Mouse (Mus musculus): Measurements from ENCODE around the gene Tbxa2r. TPM values are rescaled to one million over a fixed set of nuclear protein-coding genes. Genes with fewer than 3 reads are reported as not detected.

Gene Tbxa2r
- polyA plus RNA-seq, 1 experiment, result not detected

DNA sequence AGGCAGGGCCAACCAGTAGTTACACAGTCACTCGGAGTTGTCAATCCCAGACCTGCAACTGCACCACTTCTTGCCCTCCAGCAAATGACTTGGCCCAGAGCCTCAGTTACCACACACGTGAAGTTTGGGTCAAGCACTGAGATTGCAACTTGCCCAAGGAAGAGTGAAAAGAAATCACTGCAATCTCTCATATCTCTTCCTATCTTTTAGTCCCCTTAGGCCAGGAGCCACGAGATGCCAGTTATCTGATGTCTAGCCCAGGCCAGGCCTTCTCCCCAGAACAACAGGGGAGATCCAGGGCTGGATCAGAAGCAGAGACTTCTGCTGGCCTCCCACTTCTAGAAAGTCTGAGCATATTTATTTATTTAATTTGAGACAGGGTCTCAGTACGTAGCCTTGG lies 27.0 kb downstream of the Tbxa2r start:
- H3K4me3 ChIP-seq (ENCODE audit: insufficient read depth, low read depth, low read length), result no peak overlapping the region
- WGBS, result 83% methylated on average over 4 of the region's 4 CpGs
- H3K4me1 ChIP-seq (ENCODE audit: control insufficient read depth, insufficient read depth, low read length), result peaks cover 51% of the 10 kb centered on the region
- no peak overlapping the region for H3K27ac ChIP-seq (ENCODE audit: insufficient read depth, low read depth, low read length)
- no peak for TF ChIP-seq CTCF (IDR thresholded peaks at IDR 0.05; ENCODE audit: insufficient read depth, low read depth, low read length)
- TF ChIP-seq POLR2A (IDR thresholded peaks at IDR 0.05; ENCODE audit: insufficient read depth, low read depth, low read length), result no peak

DNA sequence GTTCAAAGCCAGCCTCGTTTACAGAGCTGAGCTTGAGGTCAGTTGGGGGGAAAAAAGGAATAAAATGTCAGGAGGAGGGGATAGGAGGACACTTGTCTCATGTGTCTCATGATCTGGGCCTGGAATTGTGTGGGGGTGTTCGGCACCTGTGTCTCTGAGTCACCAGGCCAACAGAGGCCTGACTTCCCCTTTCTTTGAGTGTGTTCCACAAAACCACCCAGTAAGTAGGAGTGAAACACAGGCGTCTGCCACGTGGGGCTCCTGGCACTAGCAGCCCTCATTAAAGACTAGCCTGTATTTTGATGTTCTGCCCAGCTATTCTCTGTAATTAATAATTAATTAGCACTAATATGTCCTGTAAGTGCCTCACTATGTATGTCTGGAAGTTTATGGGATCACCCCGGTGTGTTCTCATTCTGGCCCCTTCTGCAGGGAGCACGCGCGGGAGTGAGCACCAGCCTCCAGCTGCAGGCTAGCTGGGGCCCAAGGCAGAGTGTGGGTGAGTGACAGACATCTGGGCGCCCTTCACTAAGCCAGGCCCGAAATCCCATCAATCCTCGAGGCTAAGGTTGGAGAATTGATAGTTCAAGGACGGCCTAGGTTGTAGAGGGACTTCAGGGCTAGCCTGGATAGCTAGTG lies 27.9 kb downstream of the Tbxa2r start:
- H3K27ac ChIP-seq (ENCODE audit: insufficient read depth, low read depth, low read length), result peak overlapping the region; percentile 74
- TF ChIP-seq CTCF (IDR thresholded peaks at IDR 0.05; ENCODE audit: insufficient read depth, low read depth, low read length) (no peak), POLR2A (IDR thresholded peaks at IDR 0.05; ENCODE audit: insufficient read depth, low read depth, low read length) (no peak)
- 34% methylated on average over 12 of the region's 12 CpGs for WGBS
- H3K4me1 ChIP-seq (ENCODE audit: control insufficient read depth, insufficient read depth, low read length), result peaks cover 59% of the 10 kb centered on the region
- H3K4me3 ChIP-seq (ENCODE audit: insufficient read depth, low read depth, low read length), result 0 out of 2 replicates have a peak overlapping the region, but pooled peaks have one; percentile 8

DNA sequence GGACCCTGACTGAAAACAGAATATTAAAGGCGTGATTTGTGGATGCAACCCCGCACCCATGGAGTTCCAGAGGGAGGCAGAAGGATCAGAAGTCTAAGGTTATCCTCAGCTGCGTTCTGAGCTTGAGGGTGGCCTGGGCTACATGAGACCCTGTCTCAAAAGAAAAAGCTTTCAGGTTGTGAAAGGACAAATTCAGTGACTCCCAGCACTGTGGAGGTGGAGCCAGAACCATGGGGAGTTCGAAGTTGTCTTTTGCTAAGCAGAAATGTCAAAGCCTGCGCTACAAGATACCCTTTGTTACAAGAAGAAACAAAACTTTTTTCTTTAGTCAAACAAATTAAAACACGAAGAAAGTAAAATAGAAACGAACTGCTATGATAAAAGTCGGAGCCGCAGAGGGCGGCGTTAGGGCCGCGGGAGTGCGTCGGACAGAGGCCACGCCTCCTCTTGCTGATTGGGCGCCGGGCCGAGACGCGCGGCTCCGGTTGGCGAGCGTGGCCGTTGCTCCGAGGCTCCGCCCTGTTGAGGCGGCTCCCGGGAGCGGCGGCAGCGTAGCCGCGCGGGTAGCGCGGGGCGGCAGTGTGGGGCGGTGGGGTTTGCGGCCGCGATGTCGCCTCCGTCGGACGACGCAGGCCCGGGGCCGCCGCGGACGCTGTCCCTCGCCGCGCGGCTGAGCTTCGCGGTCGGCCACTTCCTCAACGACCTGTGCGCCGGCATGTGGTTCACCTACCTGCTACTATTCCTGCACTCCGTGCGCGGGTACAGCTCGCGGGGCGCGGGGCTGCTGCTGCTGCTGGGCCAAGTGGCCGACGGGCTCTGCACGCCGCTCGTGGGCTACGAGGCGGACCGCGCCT lies 28.7 kb downstream of the Tbxa2r start, which contains the start of gene Mfsd12:
TSS of gene Mfsd12 (plus strand) at position 501 of the 854 bp plus-strand sequence.
- Histone ChIP-seq H3K4me1 (ENCODE audit: control insufficient read depth, insufficient read depth, low read length) (peaks cover 59% of the 10 kb centered on the region), H3K27ac (ENCODE audit: insufficient read depth, low read depth, low read length) (peak within 1 kb of the TSS; percentile 33; the same call in 1 of the 2 replicates), H3K4me3 (ENCODE audit: insufficient read depth, low read depth, low read length) (peak within 1 kb of the TSS; percentile 67)
- 1% methylated on average over 79 of the region's 79 CpGs for WGBS
- TF ChIP-seq POLR2A (IDR thresholded peaks at IDR 0.05; ENCODE audit: insufficient read depth, low read depth, low read length) (peak; percentile 73), CTCF (IDR thresholded peaks at IDR 0.05; ENCODE audit: insufficient read depth, low read depth, low read length) (no peak)

DNA sequence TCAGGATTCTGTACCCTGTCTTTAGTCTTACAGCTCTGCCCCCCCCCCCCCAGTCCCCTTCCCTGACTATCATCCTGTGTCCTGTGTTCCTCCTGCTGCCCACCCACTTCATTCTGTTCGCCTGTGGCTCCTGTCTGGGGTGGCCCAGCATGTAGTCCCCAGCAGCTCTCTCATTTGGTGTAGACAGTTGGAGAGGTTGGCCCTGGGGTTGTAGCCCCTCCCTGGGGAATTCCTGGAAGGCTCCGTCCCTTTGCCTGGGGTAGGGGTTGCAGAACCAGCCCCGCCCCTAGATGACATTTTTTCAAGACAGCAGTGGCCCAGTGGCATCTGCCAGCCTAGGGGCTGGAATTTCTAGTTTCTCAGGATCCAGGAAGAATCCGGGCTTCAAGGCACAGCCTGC lies 29.7 kb downstream of the Tbxa2r start:
- no peak for TF ChIP-seq POLR2A (IDR thresholded peaks at IDR 0.05; ENCODE audit: insufficient read depth, low read depth, low read length)
- 29% methylated on average over 4 of the region's 4 CpGs for WGBS
- no peak overlapping the region for H3K27ac ChIP-seq (ENCODE audit: insufficient read depth, low read depth, low read length)
- peak overlapping the region; percentile 67 for H3K4me3 ChIP-seq (ENCODE audit: insufficient read depth, low read depth, low read length)
- H3K4me1 ChIP-seq (ENCODE audit: control insufficient read depth, insufficient read depth, low read length), result peaks cover 59% of the 10 kb centered on the region

DNA sequence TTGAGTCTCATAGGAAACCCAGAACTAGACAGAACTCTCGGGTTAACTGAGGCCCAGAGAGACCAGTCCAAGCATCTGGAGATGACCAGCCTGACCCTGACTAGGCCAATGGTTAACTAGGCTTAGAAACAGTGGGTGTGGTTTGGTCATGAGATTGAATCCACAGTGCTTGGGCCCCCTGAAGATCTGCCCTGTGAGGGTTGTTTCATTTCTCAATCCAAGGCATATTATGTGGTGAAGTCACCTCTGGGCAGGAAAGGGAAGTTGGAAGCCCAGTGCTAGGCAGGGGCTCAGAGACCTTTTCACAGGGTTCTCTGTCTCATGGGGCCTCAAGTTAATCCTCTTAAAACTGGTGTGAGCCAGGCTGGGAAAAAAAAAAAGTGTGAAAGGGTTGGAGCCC lies 30.3 kb downstream of the Tbxa2r start:
- Histone ChIP-seq H3K4me3 (ENCODE audit: insufficient read depth, low read depth, low read length) (no peak overlapping the region; the same call in 1 of the 2 replicates), H3K4me1 (ENCODE audit: control insufficient read depth, insufficient read depth, low read length) (peaks cover 64% of the 10 kb centered on the region), H3K27ac (ENCODE audit: insufficient read depth, low read depth, low read length) (no peak overlapping the region)
- WGBS, result 65% methylated on average over 1 of the region's 1 CpGs
- TF ChIP-seq CTCF (IDR thresholded peaks at IDR 0.05; ENCODE audit: insufficient read depth, low read depth, low read length) (no peak), POLR2A (IDR thresholded peaks at IDR 0.05; ENCODE audit: insufficient read depth, low read depth, low read length) (no peak)

DNA sequence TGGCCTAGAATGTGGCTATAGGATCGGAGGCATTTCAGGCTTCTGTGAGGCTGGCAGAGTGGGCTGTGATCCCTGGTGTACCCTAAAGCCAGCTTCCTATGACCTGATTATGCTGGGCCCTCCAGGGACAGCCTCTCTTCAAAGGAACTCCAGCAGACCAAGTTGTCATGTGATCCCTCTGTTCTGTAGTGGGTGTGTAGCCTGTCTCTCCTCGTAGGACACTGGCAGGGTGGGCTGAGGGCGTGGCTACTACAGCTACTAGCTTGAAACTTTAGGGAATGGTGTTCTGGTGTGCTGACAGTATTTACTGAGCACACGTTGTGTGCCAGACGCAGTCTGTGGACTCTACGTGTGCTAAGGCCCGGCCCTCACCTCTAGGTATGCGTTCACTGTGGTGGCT lies 32.2 kb downstream of the Tbxa2r start:
- 71% methylated on average over 8 of the region's 8 CpGs for WGBS
- no peak overlapping the region for H3K4me3 ChIP-seq (ENCODE audit: insufficient read depth, low read depth, low read length)
- no peak overlapping the region for H3K27ac ChIP-seq (ENCODE audit: insufficient read depth, low read depth, low read length)
- TF ChIP-seq CTCF (IDR thresholded peaks at IDR 0.05; ENCODE audit: insufficient read depth, low read depth, low read length) (no peak), POLR2A (IDR thresholded peaks at IDR 0.05; ENCODE audit: insufficient read depth, low read depth, low read length) (no peak)
- peaks cover 63% of the 10 kb centered on the region for H3K4me1 ChIP-seq (ENCODE audit: control insufficient read depth, insufficient read depth, low read length)

DNA sequence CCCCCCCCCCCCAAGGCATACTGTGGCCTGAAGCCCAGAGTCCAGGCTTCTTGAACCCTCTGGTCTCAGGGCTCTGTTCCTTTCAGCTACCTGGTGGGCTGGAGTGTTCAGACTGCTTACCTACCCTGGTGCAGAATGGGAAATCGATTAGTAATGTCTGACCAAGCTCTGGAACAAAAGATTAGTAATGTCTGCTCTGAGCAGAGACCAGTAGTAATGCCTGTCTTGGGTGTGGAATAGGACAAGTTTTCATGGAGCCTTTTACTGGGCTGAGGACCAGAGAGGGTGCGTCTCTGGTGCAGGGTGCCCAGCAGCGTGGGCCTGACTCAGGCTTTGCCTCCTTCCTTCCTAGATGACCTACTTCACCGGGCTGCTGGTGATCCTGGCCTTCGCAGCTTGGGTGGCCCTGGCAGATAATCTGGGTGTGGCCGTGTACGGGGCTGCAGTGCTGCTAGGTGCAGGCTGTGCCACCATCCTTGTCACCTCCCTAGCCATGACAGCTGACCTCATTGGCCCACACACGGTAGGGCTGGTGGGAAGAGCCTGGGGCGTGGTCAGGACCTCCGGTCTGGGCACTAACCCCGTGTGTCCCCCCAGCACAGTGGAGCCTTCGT lies 33.9 kb downstream of the Tbxa2r start:
- TF ChIP-seq POLR2A (IDR thresholded peaks at IDR 0.05; ENCODE audit: insufficient read depth, low read depth, low read length) (no peak), CTCF (IDR thresholded peaks at IDR 0.05; ENCODE audit: insufficient read depth, low read depth, low read length) (no peak)
- H3K27ac ChIP-seq (ENCODE audit: insufficient read depth, low read depth, low read length), result no peak overlapping the region
- no peak overlapping the region for H3K4me3 ChIP-seq (ENCODE audit: insufficient read depth, low read depth, low read length)
- H3K4me1 ChIP-seq (ENCODE audit: control insufficient read depth, insufficient read depth, low read length), result peaks cover 51% of the 10 kb centered on the region
- 86% methylated on average over 12 of the region's 12 CpGs for WGBS

DNA sequence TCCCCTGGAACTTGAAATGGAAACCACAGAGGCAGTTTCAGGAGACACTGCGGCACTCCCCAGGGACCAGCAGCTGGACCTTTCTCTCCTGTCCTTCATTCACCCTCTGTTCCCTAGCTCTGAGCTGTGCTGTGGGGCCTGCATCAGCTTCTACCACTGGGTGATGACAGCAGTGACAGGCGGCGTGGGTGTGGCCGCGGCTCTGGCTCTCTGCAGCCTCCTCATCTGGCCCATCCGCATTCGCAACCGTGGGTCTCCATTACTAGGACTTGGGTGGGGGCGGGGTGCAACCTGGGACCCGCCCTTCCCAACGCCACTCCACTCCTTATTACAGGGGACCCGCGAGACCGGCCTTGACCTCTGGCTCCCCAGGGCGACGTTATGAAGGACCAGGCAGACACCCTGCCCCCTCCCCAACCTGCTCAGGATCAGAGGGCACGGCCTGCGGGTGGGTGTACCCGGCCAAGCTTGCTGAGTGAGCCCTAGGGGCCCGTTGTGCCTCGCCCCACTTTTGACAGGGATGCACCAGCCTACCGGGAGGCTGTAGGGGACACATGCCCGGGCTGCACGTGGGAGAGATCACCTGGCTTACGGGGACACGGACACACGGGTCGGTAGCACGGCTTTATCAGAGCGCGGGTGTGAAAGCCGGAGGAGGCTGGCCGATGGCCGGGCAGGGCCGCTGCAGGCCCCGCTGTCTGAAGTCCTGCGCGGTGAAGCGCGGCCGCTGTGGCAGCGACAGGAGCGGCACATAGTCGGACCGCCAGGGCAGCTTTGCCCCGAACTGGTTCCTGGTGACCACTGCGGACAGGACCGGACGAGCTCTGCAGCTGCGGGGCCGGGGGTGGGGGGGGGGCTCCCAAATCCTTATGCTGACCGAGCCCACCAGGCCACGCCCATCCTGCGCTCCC lies 35.2 kb downstream of the Tbxa2r start:
- Histone ChIP-seq H3K4me3 (ENCODE audit: insufficient read depth, low read depth, low read length) (no peak overlapping the region), H3K27ac (ENCODE audit: insufficient read depth, low read depth, low read length) (no peak overlapping the region), H3K4me1 (ENCODE audit: control insufficient read depth, insufficient read depth, low read length) (peaks cover 41% of the 10 kb centered on the region)
- no peak for TF ChIP-seq POLR2A (IDR thresholded peaks at IDR 0.05; ENCODE audit: insufficient read depth, low read depth, low read length)
- no peak for TF ChIP-seq CTCF (IDR thresholded peaks at IDR 0.05; ENCODE audit: insufficient read depth, low read depth, low read length)
- 44% methylated on average over 54 of the region's 54 CpGs for WGBS
